Mouse (Mus musculus) large intestine, adult 2 months (tissue): Measurements from ENCODE around the gene Atpaf2. TPM values are rescaled to one million over a fixed set of nuclear protein-coding genes. Genes with fewer than 3 reads are reported as not detected.
A peak's percentile ranks its signal among the peaks of the same experiment; 100 is the strongest.

Experiments used
- DNase-seq: peaks from one replicate; pipeline ENCODE4 v3.0.0-alpha.2; 2012; ENCODE audit warnings: low read depth, low spot score
- WGBS: fragments of 180-500 bp; shearing (Covaris S2); methylation state at CpG from one replicate; pipeline ENCODE4 v1.1.7; 2018; 5-methylcytosine and 5-hydroxymethylcytosine counted together
- polyA plus RNA-seq: library from polyadenylated mRNA; depleted of rRNA; stranded (reverse); fragments of >200 nt; gene quantifications from 2 replicates; pipeline ENCODE4 v1.2.3, GENCODE M21; 2012; rRNA removed

The Atpaf2 gene
- polyA plus RNA-seq, 1 experiment, result 34.4 TPM

- under 1% methylated on average over 57 of the region's 57 CpGs for WGBS
- peak; percentile 100 for DNase-seq
Observed at GRCm38 (mm10) chr11:60352559-60353411, 65.5 kb downstream of the Atpaf2 start, which contains the start of the genes Tom1l2 and Drc3. Gene Tom1l2, minus strand, starts transcription at chr11:60352905. Gene Drc3, plus strand, starts transcription at chr11:60353329.

GRCm38 (mm10) chr11:60351925-60352371 is 66.3 kb downstream of the Atpaf2 start:
- WGBS, result 3% methylated on average over 11 of the region's 11 CpGs
- no peak for DNase-seq

GRCm38 (mm10) chr11:60351388-60351787 is 66.9 kb downstream of the Atpaf2 start:
- no peak for DNase-seq
- 30% methylated on average over 2 of the region's 2 CpGs for WGBS

Other genes starting within 250 kb of the Atpaf2 start
- 76.8 and 96.8 TPM in 2 replicates for gene Srebf1, start 195.9 kb downstream of the Atpaf2 start, polyA plus RNA-seq
- 41.5 and 67.3 TPM in 2 replicates for gene Tom1l2, start 65.6 kb downstream of the Atpaf2 start, polyA plus RNA-seq
- gene Drc3, start 65.1 kb downstream of the Atpaf2 start, polyA plus RNA-seq, result 0.26 and 0.67 TPM in 2 replicates
- gene Gid4, start 1.3 kb downstream of the Atpaf2 start, polyA plus RNA-seq, result 12.3 and 13.5 TPM in 2 replicates
- gene Drg2, start 36.1 kb upstream of the Atpaf2 start, polyA plus RNA-seq, result 49.5 and 58.3 TPM in 2 replicates
- gene Myo15, start 50.9 kb upstream of the Atpaf2 start, polyA plus RNA-seq, result 0.04 TPM in 2 replicates
- gene Alkbh5, start 117.9 kb upstream of the Atpaf2 start, polyA plus RNA-seq, result 16.3 and 22.3 TPM in 2 replicates